Mouse (Mus musculus): ENCODE data around the gene Ppp1r13b. TPM values are rescaled to one million over a fixed set of nuclear protein-coding genes. Genes with fewer than 3 reads are reported as not detected.
A peak's percentile ranks its signal among the peaks of the same experiment; 100 is the strongest.

Ppp1r13b gene
- polyA plus RNA-seq, 1 experiment from 2014 or later: 22.7 TPM

GRCm38 (mm10) chr12:111933971-111934370, 26.1 kb upstream of the Ppp1r13b start:
- 32% methylated on average over 2 of the region's 2 CpGs for WGBS
- Histone ChIP-seq H3K4me3 (ENCODE audit: low read depth, low read length) (no peak overlapping the region), H3K4me1 (ENCODE audit: insufficient read depth, low read depth, low read length) (peaks cover 32% of the 10 kb centered on the region), H3K4me2 (replicated peaks; ENCODE audit: low read depth, low read length) (no peak overlapping the region), H3K27ac (ENCODE audit: low read length) (0 out of 2 replicates have a peak overlapping the region, but pooled peaks have one; percentile 65), H3K27me3 (replicated peaks; ENCODE audit: insufficient read depth, low read length) (no peaks in the 10 kb centered on the region), H3K9me3 (ENCODE audit: low read length) (no peaks in the 10 kb centered on the region), H3K9ac (replicated peaks; ENCODE audit: low read depth) (no peak overlapping the region), H3K36me3 (ENCODE audit: insufficient read depth, low read length) (no peaks in the 10 kb centered on the region)
- ATAC-seq: no peak
- TF ChIP-seq EP300 (IDR thresholded peaks at IDR 0.05): no peak
- no peak for TF ChIP-seq CTCF (IDR thresholded peaks at IDR 0.05)
- no peak for DNase-seq (ENCODE audit: low spot score)

- peak; percentile 72 for ATAC-seq
- Histone ChIP-seq H3K36me3 (ENCODE audit: insufficient read depth, low read length) (no peaks in the 10 kb centered on the region), H3K9ac (replicated peaks; ENCODE audit: low read depth) (no peak overlapping the region), H3K4me3 (ENCODE audit: low read depth, low read length) (no peak overlapping the region), H3K4me1 (ENCODE audit: insufficient read depth, low read depth, low read length) (peaks cover 28% of the 10 kb centered on the region), H3K27me3 (replicated peaks; ENCODE audit: insufficient read depth, low read length) (no peaks in the 10 kb centered on the region), H3K4me2 (replicated peaks; ENCODE audit: low read depth, low read length) (no peak overlapping the region), H3K9me3 (ENCODE audit: low read length) (no peaks in the 10 kb centered on the region), H3K27ac (ENCODE audit: low read length) (peak overlapping the region; percentile 65)
- peak; percentile 41 for TF ChIP-seq CTCF (IDR thresholded peaks at IDR 0.05)
- no peak for TF ChIP-seq EP300 (IDR thresholded peaks at IDR 0.05)
- DNase-seq (ENCODE audit: low spot score): peak; percentile 82
- 38% methylated on average over 11 of the region's 11 CpGs for WGBS
These were observed 25.3 kb upstream of the Ppp1r13b start for GRCm38 (mm10) chr12:111933032-111933704.

- peaks cover 28% of the 10 kb centered on the region for H3K4me1 ChIP-seq (ENCODE audit: insufficient read depth, low read depth, low read length)
- H3K36me3 ChIP-seq (ENCODE audit: insufficient read depth, low read length): no peaks in the 10 kb centered on the region
- DNase-seq (ENCODE audit: low spot score) (no peak), ATAC-seq (no peak)
- peak overlapping the region; percentile 65 for H3K27ac ChIP-seq (ENCODE audit: low read length)
- H3K9me3 ChIP-seq (ENCODE audit: low read length): no peaks in the 10 kb centered on the region
- H3K27me3 ChIP-seq (replicated peaks; ENCODE audit: insufficient read depth, low read length): no peaks in the 10 kb centered on the region
- H3K9ac ChIP-seq (replicated peaks; ENCODE audit: low read depth): no peak overlapping the region
- WGBS: 45% methylated on average over 3 of the region's 3 CpGs
- H3K4me3 ChIP-seq (ENCODE audit: low read depth, low read length): no peak overlapping the region
- H3K4me2 ChIP-seq (replicated peaks; ENCODE audit: low read depth, low read length): no peak overlapping the region
- no peak for TF ChIP-seq CTCF (IDR thresholded peaks at IDR 0.05)
- no peak for TF ChIP-seq EP300 (IDR thresholded peaks at IDR 0.05)
These were observed 24.6 kb upstream of the Ppp1r13b start for GRCm38 (mm10) chr12:111932513-111932912.

GRCm38 (mm10) chr12:111931411-111932025, 23.6 kb upstream of the Ppp1r13b start:
- H3K9ac ChIP-seq (replicated peaks; ENCODE audit: low read depth): no peak overlapping the region
- H3K36me3 ChIP-seq (ENCODE audit: insufficient read depth, low read length): no peaks in the 10 kb centered on the region
- no peak overlapping the region for H3K27ac ChIP-seq (ENCODE audit: low read length)
- ATAC-seq (no peak), DNase-seq (ENCODE audit: low spot score) (no peak)
- no peak overlapping the region for H3K4me3 ChIP-seq (ENCODE audit: low read depth, low read length)
- no peaks in the 10 kb centered on the region for H3K9me3 ChIP-seq (ENCODE audit: low read length)
- TF ChIP-seq EP300 (IDR thresholded peaks at IDR 0.05): no peak
- no peak for TF ChIP-seq CTCF (IDR thresholded peaks at IDR 0.05)
- H3K4me1 ChIP-seq (ENCODE audit: insufficient read depth, low read depth, low read length): peaks cover 27% of the 10 kb centered on the region
- H3K27me3 ChIP-seq (replicated peaks; ENCODE audit: insufficient read depth, low read length): no peaks in the 10 kb centered on the region
- WGBS: 73% methylated on average over 8 of the region's 9 CpGs
- no peak overlapping the region for H3K4me2 ChIP-seq (replicated peaks; ENCODE audit: low read depth, low read length)

GRCm38 (mm10) chr12:111928411-111928966, 20.6 kb upstream of the Ppp1r13b start:
- no peak overlapping the region for H3K4me3 ChIP-seq (ENCODE audit: low read depth, low read length)
- DNase-seq (ENCODE audit: low spot score): no peak
- H3K9ac ChIP-seq (replicated peaks; ENCODE audit: low read depth): no peak overlapping the region
- H3K4me2 ChIP-seq (replicated peaks; ENCODE audit: low read depth, low read length): no peak overlapping the region
- H3K9me3 ChIP-seq (ENCODE audit: low read length): no peaks in the 10 kb centered on the region
- 0 out of 2 replicates have a peak, but pooled peaks have one; percentile 12 for ATAC-seq
- WGBS: 66% methylated on average over 18 of the region's 18 CpGs
- H3K36me3 ChIP-seq (ENCODE audit: insufficient read depth, low read length): no peaks in the 10 kb centered on the region
- H3K4me1 ChIP-seq (ENCODE audit: insufficient read depth, low read depth, low read length): peaks cover 20% of the 10 kb centered on the region
- H3K27me3 ChIP-seq (replicated peaks; ENCODE audit: insufficient read depth, low read length): no peaks in the 10 kb centered on the region
- no peak overlapping the region for H3K27ac ChIP-seq (ENCODE audit: low read length)
- no peak for TF ChIP-seq CTCF (IDR thresholded peaks at IDR 0.05)
- no peak for TF ChIP-seq EP300 (IDR thresholded peaks at IDR 0.05)

GRCm38 (mm10) chr12:111927338-111927737, 19.4 kb upstream of the Ppp1r13b start:
- Histone ChIP-seq H3K9me3 (ENCODE audit: low read length) (no peaks in the 10 kb centered on the region), H3K36me3 (ENCODE audit: insufficient read depth, low read length) (no peaks in the 10 kb centered on the region), H3K27ac (ENCODE audit: low read length) (no peak overlapping the region), H3K9ac (replicated peaks; ENCODE audit: low read depth) (no peak overlapping the region), H3K27me3 (replicated peaks; ENCODE audit: insufficient read depth, low read length) (no peaks in the 10 kb centered on the region), H3K4me1 (ENCODE audit: insufficient read depth, low read depth, low read length) (peaks cover 9% of the 10 kb centered on the region), H3K4me3 (ENCODE audit: low read depth, low read length) (no peak overlapping the region), H3K4me2 (replicated peaks; ENCODE audit: low read depth, low read length) (no peak overlapping the region)
- TF ChIP-seq CTCF (IDR thresholded peaks at IDR 0.05): no peak
- no peak for TF ChIP-seq EP300 (IDR thresholded peaks at IDR 0.05)
- WGBS: 29% methylated on average over 1 of the region's 1 CpGs
- ATAC-seq (peak; percentile 84), DNase-seq (ENCODE audit: low spot score) (peak; percentile 64)

All from lung, postnatal 0 days (tissue).